Mouse (Mus musculus) E14TG2a.4 (cell line): ENCODE results near the gene Top2b.

Source experiments
- CTCF ChIP-seq: conservative IDR thresholded peaks from 2 replicates; pipeline ENCODE4 v1.5.1; 2014; ENCODE audit warnings: low read length
- NANOG ChIP-seq: IDR thresholded peaks from 2 replicates; pipeline ENCODE4 v1.6.1; 2014; ENCODE audit warnings: borderline replicate concordance, low read length, mixed read lengths
- POU5F1 ChIP-seq: IDR thresholded peaks from 2 replicates; pipeline ENCODE4 v1.6.1; 2014; ENCODE audit warnings: low read length, borderline replicate concordance

GRCm38 (mm10) chr14:16364161-16364831 is 683 bp upstream of the Top2b start:
- TF ChIP-seq CTCF (no peak), POU5F1 (no peak), NANOG (no peak)
